Mouse (Mus musculus) spleen, adult 2 months (tissue): ENCODE measurements around the gene Zfhx3.

ENCODE experiments used
- CTCF ChIP-seq: fragments of 200-500 bp; IDR thresholded peaks from 2 replicates; pipeline ENCODE4 v1.5.1; 2011; ENCODE audit warnings: mild to moderate bottlenecking, inconsistent platforms; ENCODE audit not compliant: insufficient read depth, insufficient read length, insufficient replicate concordance; ENCODE audit errors: extremely low read depth
- POLR2A ChIP-seq: fragments of 200-500 bp; IDR thresholded peaks from 2 replicates; pipeline ENCODE4 v1.6.1; 2011; ENCODE audit warnings: low read depth, low read length, inconsistent platforms

DNA sequence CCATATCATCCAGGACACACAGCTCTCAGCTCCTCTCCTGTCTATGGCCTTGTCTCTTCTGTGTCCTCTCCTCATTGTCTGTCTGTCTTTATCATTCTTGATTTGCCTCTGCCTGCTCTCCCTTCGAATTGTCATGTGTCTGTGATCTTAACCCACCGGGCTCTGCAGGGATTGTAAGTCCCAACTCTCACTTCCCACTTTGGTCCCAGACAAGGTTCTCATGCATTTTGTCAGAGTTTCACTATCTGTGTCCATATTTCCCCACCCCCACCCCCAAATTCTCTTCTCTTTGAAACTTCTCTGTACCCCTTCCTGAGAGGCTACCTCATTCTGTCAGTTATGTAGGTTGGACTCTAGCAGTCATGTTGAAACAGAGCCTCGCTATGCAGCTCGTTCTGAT lies 579.6 kb downstream of the Zfhx3 start:
- TF ChIP-seq CTCF (no peak), POLR2A (no peak)
